Mouse (Mus musculus) megakaryocyte progenitor cell, adult 5-6 weeks (primary cell): ENCODE measurements around the gene Emg1. TPM values are rescaled to one million over a fixed set of nuclear protein-coding genes. Genes with fewer than 3 reads are reported as not detected.

Source experiments
- total RNA-seq, 2 experiments: library from RNA; stranded (forward) in 1 of 2; stranded (reverse) in 1 of 2; fragments of 157-497, 149-512 nt in 1 of 2; fragments of 200-1000 nt in 1 of 2; gene quantifications; 2 replicates each; pipeline versions ENCODE4 v1.2.3 to v1.2.4; 2015 to 2017

Gene Emg1
- total RNA-seq, 2 experiments from 2014 or later, result 205 to 317 TPM

Other genes with a start within 250 kb of the Emg1 start
- gene Clstn3, start 247.4 kb downstream of the Emg1 start, total RNA-seq (2015), result 5.1 and 8.7 TPM in 2 replicates
- gene Clstn3, start 247.4 kb downstream of the Emg1 start, total RNA-seq (2017), result 6.8 and 10.4 TPM in 2 replicates
- 3.3 and 3.5 TPM in 2 replicates for gene C1rl, start 219.1 kb downstream of the Emg1 start, total RNA-seq (2015)
- 5.6 and 6.8 TPM in 2 replicates for gene C1rl, start 219.1 kb downstream of the Emg1 start, total RNA-seq (2017)
- gene C1ra, start 199.8 kb downstream of the Emg1 start, total RNA-seq (2015), result 2.8 and 3.3 TPM in 2 replicates
- gene C1ra, start 199.8 kb downstream of the Emg1 start, total RNA-seq (2017), result 3.5 and 4.0 TPM in 2 replicates
- gene C1s1, start 169.8 kb downstream of the Emg1 start, total RNA-seq (2015), result not detected in 2 replicates
- gene C1s1, start 169.8 kb downstream of the Emg1 start, total RNA-seq (2017), result not detected in 2 replicates
- gene C1rb, start 141.9 kb downstream of the Emg1 start, total RNA-seq (2015), result not detected in 2 replicates
- not detected in 2 replicates for gene C1rb, start 141.9 kb downstream of the Emg1 start, total RNA-seq (2017)
- not detected in 2 replicates for gene C1s2, start 76.1 kb downstream of the Emg1 start, total RNA-seq (2015)
- not detected in 2 replicates for gene C1s2, start 76.1 kb downstream of the Emg1 start, total RNA-seq (2017)
- gene Lpcat3, start 49.2 kb downstream of the Emg1 start, total RNA-seq (2015), result 38.4 and 40.7 TPM in 2 replicates
- 27.8 and 28.8 TPM in 2 replicates for gene Lpcat3, start 49.2 kb downstream of the Emg1 start, total RNA-seq (2017)
- 229 and 271 TPM in 2 replicates for gene Phb2, start 158 bp upstream of the Emg1 start, total RNA-seq (2015)
- gene Phb2, start 158 bp upstream of the Emg1 start, total RNA-seq (2017), result 335 and 374 TPM in 2 replicates
- 115 and 121 TPM in 2 replicates for gene Ptpn6, start 26.5 kb upstream of the Emg1 start, total RNA-seq (2015)
- 398 and 466 TPM in 2 replicates for gene Ptpn6, start 26.5 kb upstream of the Emg1 start, total RNA-seq (2017)
- 171 and 179 TPM in 2 replicates for gene Grcc10, start 29.2 kb upstream of the Emg1 start, total RNA-seq (2015)
- gene Grcc10, start 29.2 kb upstream of the Emg1 start, total RNA-seq (2017), result 99.5 and 133 TPM in 2 replicates
- gene Gm45234, start 43.8 kb upstream of the Emg1 start, total RNA-seq (2015), result not detected in 2 replicates
- gene Gm45234, start 43.8 kb upstream of the Emg1 start, total RNA-seq (2017), result not detected in 2 replicates
- 25.2 and 25.7 TPM in 2 replicates for gene Atn1, start 44.3 kb upstream of the Emg1 start, total RNA-seq (2015)
- 1.2 and 2.9 TPM in 2 replicates for gene Atn1, start 44.3 kb upstream of the Emg1 start, total RNA-seq (2017)
- gene Eno2, start 57.5 kb upstream of the Emg1 start, total RNA-seq (2015), result not detected in 2 replicates
- gene Eno2, start 57.5 kb upstream of the Emg1 start, total RNA-seq (2017), result not detected in 2 replicates
- gene Lrrc23, start 67.5 kb upstream of the Emg1 start, total RNA-seq (2015), result not detected in 2 replicates
- 0.17 TPM in 1 of 2 replicates, not detected in the other for gene Lrrc23, start 67.5 kb upstream of the Emg1 start, total RNA-seq (2017)
- gene Spsb2, start 96.5 kb upstream of the Emg1 start, total RNA-seq (2015), result 1.6 and 2.2 TPM in 2 replicates
- gene Spsb2, start 96.5 kb upstream of the Emg1 start, total RNA-seq (2017), result 6.0 and 9.0 TPM in 2 replicates
- gene Tpi1, start 102.1 kb upstream of the Emg1 start, total RNA-seq (2015), result 279 and 298 TPM in 2 replicates
- 240 and 287 TPM in 2 replicates for gene Tpi1, start 102.1 kb upstream of the Emg1 start, total RNA-seq (2017)
- gene Usp5, start 117.3 kb upstream of the Emg1 start, total RNA-seq (2015), result 42.0 and 46.7 TPM in 2 replicates
- 86.1 and 87.7 TPM in 2 replicates for gene Usp5, start 117.3 kb upstream of the Emg1 start, total RNA-seq (2017)
- gene Cdca3, start 117.4 kb upstream of the Emg1 start, total RNA-seq (2015), result 130 and 145 TPM in 2 replicates
- 149 and 159 TPM in 2 replicates for gene Cdca3, start 117.4 kb upstream of the Emg1 start, total RNA-seq (2017)
- gene Gnb3, start 128.1 kb upstream of the Emg1 start, total RNA-seq (2015), result not detected in 2 replicates
- not detected in 2 replicates for gene Gnb3, start 128.1 kb upstream of the Emg1 start, total RNA-seq (2017)
- 1.3 and 3.5 TPM in 2 replicates for gene P3h3, start 145.6 kb upstream of the Emg1 start, total RNA-seq (2015)
- gene P3h3, start 145.6 kb upstream of the Emg1 start, total RNA-seq (2017), result 1.00 and 2.5 TPM in 2 replicates
- gene Gpr162, start 151.8 kb upstream of the Emg1 start, total RNA-seq (2015), result not detected in 2 replicates
- not detected in 2 replicates for gene Gpr162, start 151.8 kb upstream of the Emg1 start, total RNA-seq (2017)
- 0.42 and 1.0 TPM in 2 replicates for gene Cd4, start 176.0 kb upstream of the Emg1 start, total RNA-seq (2015)
- 0.08 and 1.0 TPM in 2 replicates for gene Cd4, start 176.0 kb upstream of the Emg1 start, total RNA-seq (2017)
- gene Lag3, start 199.5 kb upstream of the Emg1 start, total RNA-seq (2015), result 0.81 and 1.3 TPM in 2 replicates
- 0.08 and 1.0 TPM in 2 replicates for gene Lag3, start 199.5 kb upstream of the Emg1 start, total RNA-seq (2017)
- gene Ptms, start 207.9 kb upstream of the Emg1 start, total RNA-seq (2015), result 15.9 and 18.8 TPM in 2 replicates
- gene Ptms, start 207.9 kb upstream of the Emg1 start, total RNA-seq (2017), result 14.0 and 26.1 TPM in 2 replicates
- 71.3 and 82.7 TPM in 2 replicates for gene Mlf2, start 219.2 kb upstream of the Emg1 start, total RNA-seq (2015)
- 57.0 and 58.8 TPM in 2 replicates for gene Mlf2, start 219.2 kb upstream of the Emg1 start, total RNA-seq (2017)